Mouse (Mus musculus): ENCODE measurements around the gene Rxrb. TPM values are rescaled to one million over a fixed set of nuclear protein-coding genes. Genes with fewer than 3 reads are reported as not detected.

The Rxrb gene
- total RNA-seq, 2 experiments from 2014 or later = 43.6 to 49.4 TPM

DNA sequence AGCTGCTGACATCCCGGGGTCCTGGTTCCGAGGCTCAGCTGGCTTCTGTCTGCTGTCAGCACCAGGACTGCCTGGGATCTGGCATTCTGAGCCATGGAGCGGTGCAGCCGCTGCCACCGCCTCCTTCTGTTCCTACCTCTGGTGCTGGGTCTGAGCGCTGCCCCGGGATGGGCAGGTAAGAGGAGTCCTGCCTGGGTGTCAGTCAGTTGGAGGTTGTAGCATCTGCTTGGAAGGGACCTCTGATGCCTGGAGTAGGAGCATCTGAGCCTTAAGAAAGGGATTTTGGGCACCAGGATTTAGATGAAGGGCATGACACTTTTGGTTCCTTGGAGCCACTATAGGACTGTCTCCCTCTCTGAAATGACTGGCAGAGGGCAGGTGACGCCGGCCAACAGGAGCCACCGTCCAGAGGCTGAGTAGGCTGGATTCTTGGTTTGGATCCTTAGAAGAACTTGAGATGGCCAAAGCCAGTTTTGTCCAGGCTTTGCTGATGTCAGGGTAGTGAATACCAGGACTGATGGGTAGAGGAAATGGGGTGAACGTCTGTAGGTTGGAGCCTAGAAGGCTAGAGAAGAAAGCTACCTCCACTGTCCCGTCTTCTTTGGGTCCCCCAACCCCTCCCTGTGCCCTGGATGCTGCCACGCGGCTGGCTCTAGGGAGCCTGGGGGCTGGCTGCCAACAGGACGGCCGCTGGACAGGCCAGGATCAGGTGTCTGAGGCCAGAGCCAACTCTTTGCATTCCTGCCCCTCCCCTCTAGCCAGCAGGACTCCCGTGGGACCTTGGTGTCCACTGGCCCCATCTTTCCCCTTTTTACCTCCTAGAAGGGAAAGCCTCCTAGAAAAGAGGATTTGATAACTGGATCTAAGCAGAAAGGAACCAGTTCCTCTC is 8.2 kb downstream of the Rxrb start:
- peak in 1 of 2 experiments; percentile 75 for DNase-seq (ENCODE audit: low spot score in 2 of 2)

DNA sequence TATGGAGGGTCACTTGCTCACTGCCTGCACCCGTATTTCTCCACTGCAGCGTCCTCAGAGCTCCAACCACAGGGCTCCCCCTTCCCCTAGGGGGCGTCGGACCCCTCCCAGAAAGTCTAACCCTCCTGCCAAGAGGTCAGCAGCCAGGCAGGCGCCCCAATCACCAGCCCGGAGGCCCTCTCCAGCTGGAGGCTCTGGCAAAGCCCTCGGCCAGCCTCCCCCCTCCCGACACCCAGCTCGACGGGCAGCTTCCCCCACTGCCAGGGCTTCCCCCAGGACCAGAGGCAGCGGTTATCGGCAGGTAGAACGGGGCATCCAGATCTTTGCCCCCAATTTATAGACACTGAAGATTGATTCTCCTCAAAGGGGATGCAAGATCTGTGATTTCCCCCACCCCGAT is 14.3 kb downstream of the Rxrb start:
- no peak for DNase-seq (ENCODE audit: low spot score in 2 of 2)

DNA sequence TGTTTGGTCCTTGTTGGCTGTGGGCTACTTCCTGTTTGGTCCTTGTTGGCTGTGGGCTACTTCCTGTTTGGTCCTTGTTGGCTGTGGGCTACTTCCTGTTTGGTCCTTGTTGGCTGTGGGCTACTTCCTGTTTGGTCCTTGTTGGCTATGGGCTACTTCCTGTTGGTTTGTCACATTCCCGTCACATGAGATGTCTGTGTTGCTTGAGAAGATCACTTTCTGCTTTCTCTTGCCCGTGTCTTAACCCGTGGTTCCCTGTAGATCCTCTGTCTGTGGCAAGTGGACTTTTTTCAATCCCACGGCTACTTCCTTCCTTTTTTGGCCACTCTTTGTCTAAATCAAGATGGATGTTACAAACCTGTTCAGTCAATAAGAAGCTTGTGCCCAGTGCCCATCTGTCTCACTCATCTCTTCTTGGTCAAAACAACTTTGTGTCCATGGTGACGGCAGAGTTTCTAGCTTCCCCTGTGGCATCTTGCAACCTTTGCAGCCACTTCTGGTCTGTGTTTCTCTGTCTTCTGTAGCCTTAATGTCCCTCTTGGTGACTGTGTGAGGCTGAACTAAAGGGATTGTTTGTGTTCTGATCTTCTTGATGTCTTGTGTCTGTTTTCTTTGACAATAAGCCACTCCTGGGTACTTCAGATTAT is 15.9 kb downstream of the Rxrb start:
- DNase-seq (ENCODE audit: low spot score in 2 of 2) = no peak

- no peak for DNase-seq (ENCODE audit: low spot score in 2 of 2)
These were observed 25.6 kb downstream of the Rxrb start for GRCm38 (mm10) chr17:34057224-34057623.

GRCm38 (mm10) chr17:34068864-34069263 is 37.3 kb downstream of the Rxrb start:
- DNase-seq (ENCODE audit: low spot score in 2 of 2) = no peak

GRCm38 (mm10) chr17:34072091-34072490 is 40.5 kb downstream of the Rxrb start:
- DNase-seq (ENCODE audit: low spot score in 2 of 2) = no peak

DNA sequence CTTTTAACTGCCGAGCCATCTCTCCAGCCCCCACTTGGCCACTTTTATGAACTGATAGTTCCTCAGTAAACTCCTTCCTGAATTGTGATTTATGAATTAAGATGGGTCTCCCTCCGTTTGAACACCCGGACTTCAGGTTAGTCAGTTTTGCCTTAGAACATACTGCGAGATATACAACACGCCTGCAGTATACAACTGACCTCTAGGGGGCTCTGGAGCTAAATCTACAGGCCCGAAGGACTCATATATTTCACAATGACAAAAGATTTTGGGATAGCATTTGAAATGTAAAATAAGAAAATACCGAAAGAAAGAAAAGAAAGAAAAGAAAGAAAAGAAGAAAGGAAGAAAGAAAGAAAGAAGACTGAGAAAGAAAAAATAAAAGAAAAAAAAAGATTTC is 43.7 kb downstream of the Rxrb start:
- peak in 1 of 2 experiments; percentile 57 for DNase-seq (ENCODE audit: low spot score in 2 of 2)

DNA sequence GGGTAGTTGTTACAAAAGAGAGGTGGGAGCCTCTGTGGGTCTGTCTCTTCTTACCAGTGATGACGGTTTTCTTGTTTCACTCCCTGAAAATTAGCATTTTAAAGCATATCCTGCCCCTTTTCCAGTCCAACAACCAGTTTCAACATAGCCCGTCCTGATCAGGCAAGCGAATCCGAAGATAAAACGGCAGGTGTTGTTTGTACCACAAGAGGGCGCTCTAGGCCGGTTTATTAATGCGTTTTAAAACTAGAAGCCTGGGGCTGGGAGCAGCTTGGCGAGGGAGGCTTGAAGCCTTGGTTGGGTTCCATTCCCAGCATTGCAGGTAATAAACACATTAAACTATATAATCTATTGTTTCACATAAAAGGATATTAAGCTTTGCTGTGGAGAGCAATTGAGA is 45.9 kb downstream of the Rxrb start:
- peak in 1 of 2 experiments; percentile 62 for DNase-seq (ENCODE audit: low spot score in 2 of 2)

DNA sequence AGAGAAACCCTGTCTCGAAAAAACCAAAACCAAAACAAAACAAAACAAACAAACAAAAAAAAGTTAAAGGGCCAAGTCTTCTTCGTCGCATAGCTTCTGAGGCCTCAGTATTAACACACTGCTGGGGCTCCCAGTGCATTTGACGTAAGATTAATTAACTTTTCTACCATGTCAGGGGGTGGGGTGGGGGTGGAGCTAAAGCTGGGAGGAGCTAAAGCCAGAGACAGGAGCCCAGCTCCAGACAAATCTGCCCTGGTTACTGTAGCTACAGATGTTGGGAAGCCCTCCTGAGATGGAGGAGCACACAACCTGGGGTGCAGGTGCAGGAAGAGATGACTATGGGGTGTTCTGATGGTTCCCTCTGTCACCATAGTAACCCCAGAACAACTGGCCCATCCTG is 46.5 kb downstream of the Rxrb start:
- no peak for DNase-seq (ENCODE audit: low spot score in 2 of 2)

- no peak for DNase-seq (ENCODE audit: low spot score in 2 of 2)
These were observed 47.4 kb downstream of the Rxrb start for GRCm38 (mm10) chr17:34079002-34079401.

GRCm38 (mm10) chr17:34079621-34080020 is 48.0 kb downstream of the Rxrb start:
- no peak for DNase-seq (ENCODE audit: low spot score in 2 of 2)

DNA sequence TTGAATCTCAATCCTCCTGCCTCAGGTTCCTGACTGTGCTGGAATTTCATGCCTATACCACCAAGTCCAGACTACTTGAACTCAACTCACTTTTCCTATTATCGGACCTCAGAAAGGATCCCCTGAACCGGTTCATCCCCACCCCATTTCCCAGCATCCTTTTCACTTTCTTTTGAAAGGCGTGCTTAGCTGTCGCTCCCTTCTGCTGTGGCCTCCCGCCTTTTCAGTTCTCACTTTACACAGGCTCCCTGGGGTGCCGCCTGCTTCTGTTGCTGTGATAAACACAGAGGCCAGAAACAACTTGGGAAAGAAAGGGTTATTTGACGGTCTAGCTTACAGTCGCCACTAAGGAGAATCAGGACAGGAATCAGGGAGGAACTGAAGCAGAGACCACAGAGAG is 51.5 kb downstream of the Rxrb start:
- DNase-seq (ENCODE audit: low spot score in 2 of 2) = no peak

- no peak for DNase-seq (ENCODE audit: low spot score in 2 of 2)
These were observed 55.8 kb downstream of the Rxrb start for GRCm38 (mm10) chr17:34087386-34087785.

Small RNA genes within 50 kb of the gene (microRNA-seq; reads per million reads assigned to microRNA genes)
- gene Mir219a-1 (not detected), gene Mir219c (not detected)

Other genes starting within 250 kb of the Rxrb start
- gene Angptl4, start 250.0 kb upstream of the Rxrb start, total RNA-seq (2021) = 10 to 100 TPM; 22.5 to 43.8 TPM
- gene Kank3, start 221.3 kb upstream of the Rxrb start, total RNA-seq (2021) = 10 to 100 TPM; 31.6 to 33.4 TPM
- 1,000 to 10,000 TPM; 1,603 to 1,661 TPM for gene Rps28, start 207.2 kb upstream of the Rxrb start, total RNA-seq (2021)
- gene Ndufa7, start 207.2 kb upstream of the Rxrb start, total RNA-seq (2021) = 100 to 1,000 TPM; 292 to 312 TPM
- 10 to 100 TPM; 14.1 to 16.5 TPM for gene Cd320, start 188.7 kb upstream of the Rxrb start, total RNA-seq (2021)
- gene Gm7029, start 158.0 kb upstream of the Rxrb start, total RNA-seq (2021) = not detected
- 10 to 100 TPM; 16.5 to 18.9 TPM for gene Kifc1, start 141.2 kb upstream of the Rxrb start, total RNA-seq (2021)
- gene Platr17, start 126.7 kb upstream of the Rxrb start, total RNA-seq (2021) = not detected
- gene Daxx, start 122.4 kb upstream of the Rxrb start, total RNA-seq (2021) = 10 to 100 TPM; 21.9 to 24.9 TPM
- gene Tapbp, start 115.9 kb upstream of the Rxrb start, total RNA-seq (2021) = 10 to 100 TPM; 43.2 to 43.9 TPM
- 10 to 100 TPM; 24.9 to 26.8 TPM for gene Zbtb22, start 115.9 kb upstream of the Rxrb start, total RNA-seq (2021)
- gene Rgl2, start 102.3 kb upstream of the Rxrb start, total RNA-seq (2021) = 10 to 100 TPM; 43.2 to 48.4 TPM
- 10 to 100 TPM; 73.2 to 74.5 TPM for gene Pfdn6, start 91.5 kb upstream of the Rxrb start, total RNA-seq (2021)
- 10 to 100 TPM; 18.8 to 20.0 TPM for gene Wdr46, start 91.2 kb upstream of the Rxrb start, total RNA-seq (2021)
- gene B3galt4, start 80.3 kb upstream of the Rxrb start, total RNA-seq (2021) = 1 to 10 TPM; 3.8 to 4.5 TPM
- gene Vps52, start 76.0 kb upstream of the Rxrb start, total RNA-seq (2021) = 10 to 100 TPM; 37.4 to 38.6 TPM
- gene Rps18, start 75.8 kb upstream of the Rxrb start, total RNA-seq (2021) = 100 to 1,000 TPM; 863 to 945 TPM
- gene H2-K1, start 31.5 kb upstream of the Rxrb start, total RNA-seq (2021) = 10 to 100 TPM; 38.8 to 51.5 TPM
- 10 to 100 TPM; 19.3 to 20.9 TPM for gene Ring1, start 7.1 kb upstream of the Rxrb start, total RNA-seq (2021)
- 10 to 100 TPM; 60.4 to 61.7 TPM for gene H2-Ke6, start 3.8 kb upstream of the Rxrb start, total RNA-seq (2021)
- 100 to 1,000 TPM in 1 of 2 experiments, 10 to 100 TPM in 1; 98.5 to 107 TPM for gene Slc39a7, start 130 bp upstream of the Rxrb start, total RNA-seq (2021)
- 10 to 100 TPM; 45.4 to 77.3 TPM for gene Col11a2, start 7.6 kb downstream of the Rxrb start, total RNA-seq (2021)
- gene H2-Oa, start 60.5 kb downstream of the Rxrb start, total RNA-seq (2021) = not detected
- gene H2-DMa, start 87.7 kb downstream of the Rxrb start, total RNA-seq (2021) = 1 to 10 TPM; 7.6 to 8.7 TPM
- gene Brd2, start 90.8 kb downstream of the Rxrb start, total RNA-seq (2021) = 100 to 1,000 TPM; 125 to 136 TPM
- under 1 TPM; 0.36 to 0.37 TPM for gene H2-DMb2, start 111.5 kb downstream of the Rxrb start, total RNA-seq (2021)
- 1 to 10 TPM in 1 of 2 experiments, under 1 TPM in 1; 0.70 to 1.4 TPM for gene H2-DMb1, start 121.3 kb downstream of the Rxrb start, total RNA-seq (2021)
- gene Tap1, start 155.7 kb downstream of the Rxrb start, total RNA-seq (2021) = 1 to 10 TPM; 4.4 to 5.4 TPM
- gene Psmb9, start 156.0 kb downstream of the Rxrb start, total RNA-seq (2021) = 1 to 10 TPM; 1.6 to 4.1 TPM
- gene Psmb8, start 165.9 kb downstream of the Rxrb start, total RNA-seq (2021) = 1 to 10 TPM; 4.3 to 6.1 TPM
- 1 to 10 TPM; 8.1 to 8.3 TPM for gene Tap2, start 171.7 kb downstream of the Rxrb start, total RNA-seq (2021)
- gene H2-Ob, start 207.1 kb downstream of the Rxrb start, total RNA-seq (2021) = under 1 TPM in 1 of 2 experiments, not detected in 1; 0.39 TPM
- gene H2-Ab1, start 225.9 kb downstream of the Rxrb start, total RNA-seq (2021) = 1 to 10 TPM; 2.1 to 2.9 TPM

All from gastrocnemius, postnatal 4 days (tissue).